Mouse (Mus musculus) frontal cortex, postnatal 25 days (tissue): ENCODE results near the gene Tle6.

ENCODE experiments used
- DNase-seq, 2 experiments: peaks; one replicate each; pipeline ENCODE4 v3.0.0; 2022; ENCODE audit warnings: low spot score in 2 of 2

Tle6 gene

GRCm38 (mm10) chr10:81623441-81623840 is 22.6 kb upstream of the Tle6 start:
- no peak for DNase-seq

GRCm38 (mm10) chr10:81620786-81621185 is 19.9 kb upstream of the Tle6 start:
- DNase-seq = no peak

- no peak for DNase-seq
Measured at GRCm38 (mm10) chr10:81619976-81620375, 19.1 kb upstream of the Tle6 start.

- DNase-seq = no peak
Measured at GRCm38 (mm10) chr10:81615486-81615885, 14.6 kb upstream of the Tle6 start.

GRCm38 (mm10) chr10:81612779-81613178 is 11.9 kb upstream of the Tle6 start:
- no peak for DNase-seq

- DNase-seq = no peak
Measured at GRCm38 (mm10) chr10:81608308-81608707, 7.4 kb upstream of the Tle6 start.

GRCm38 (mm10) chr10:81605974-81606751 is 5.3 kb upstream of the Tle6 start, which contains the start of gene BC025920:
Gene BC025920 (plus strand): TSS chr10:81606270.
- peak; percentile 80 to 88 for DNase-seq

- DNase-seq = no peak
Measured at GRCm38 (mm10) chr10:81605666-81605973, 4.7 kb upstream of the Tle6 start.

GRCm38 (mm10) chr10:81604968-81605665 is 4.2 kb upstream of the Tle6 start:
- DNase-seq = peak; percentile 74 to 80

- no peak for DNase-seq
Measured at GRCm38 (mm10) chr10:81604019-81604967, 3.4 kb upstream of the Tle6 start.

GRCm38 (mm10) chr10:81602741-81603151 is 1.9 kb upstream of the Tle6 start:
- DNase-seq = no peak

GRCm38 (mm10) chr10:81601396-81601905 is 578 bp upstream of the Tle6 start:
- DNase-seq = no peak

GRCm38 (mm10) chr10:81600096-81600495 is 777 bp downstream of the Tle6 start:
- no peak for DNase-seq

GRCm38 (mm10) chr10:81599630-81600029 is 1.2 kb downstream of the Tle6 start:
- no peak for DNase-seq

GRCm38 (mm10) chr10:81598871-81599270 is 2.0 kb downstream of the Tle6 start:
- DNase-seq = no peak

- no peak for DNase-seq
Measured at GRCm38 (mm10) chr10:81598342-81598741, 2.5 kb downstream of the Tle6 start.

- DNase-seq = no peak
Measured at GRCm38 (mm10) chr10:81597137-81597950, 3.5 kb downstream of the Tle6 start.

- DNase-seq = no peak
Measured at GRCm38 (mm10) chr10:81596611-81597010, 4.3 kb downstream of the Tle6 start.

GRCm38 (mm10) chr10:81595599-81595998 is 5.3 kb downstream of the Tle6 start:
- no peak for DNase-seq

- DNase-seq = no peak
Measured at GRCm38 (mm10) chr10:81593935-81594334, 6.9 kb downstream of the Tle6 start.

- no peak for DNase-seq
Measured at GRCm38 (mm10) chr10:81593223-81593622, 7.7 kb downstream of the Tle6 start.
